Mouse (Mus musculus) hindbrain, embryonic 13.5 days (tissue): ENCODE results near the gene Hoxa1. TPM values are rescaled to one million over a fixed set of nuclear protein-coding genes. Genes with fewer than 3 reads are reported as not detected.

Experiments
- ATAC-seq: fragments of 200-750 bp; cut with Nextera tagmentation; 2 replicates; pipeline ENCODE4 v1.8.0; 2017; ENCODE audit warnings: moderate TSS enrichment; ENCODE audit not compliant: low FRiP score
- H3K27ac ChIP-seq: fragments of 300-500 bp; sonication (generic); 2 replicates; pipeline ENCODE4 v1.5.1; 2015; ENCODE audit warnings: inconsistent platforms, mild to moderate bottlenecking, moderate library complexity
- H3K27me3 ChIP-seq: fragments of 300-500 bp; sonication (generic); 2 replicates; pipeline ENCODE4 v1.6.1; 2015; ENCODE audit warnings: mild to moderate bottlenecking, inconsistent platforms
- H3K36me3 ChIP-seq: fragments of 300-500 bp; sonication (generic); 2 replicates; pipeline ENCODE4 v1.6.1; 2015; ENCODE audit warnings: mild to moderate bottlenecking, inconsistent platforms
- H3K4me1 ChIP-seq: fragments of 300-500 bp; sonication (generic); replicated peaks from 2 replicates; pipeline ENCODE4 v1.6.1; 2015; ENCODE audit warnings: inconsistent platforms
- H3K4me2 ChIP-seq: fragments of 300-500 bp; sonication (generic); 2 replicates; pipeline ENCODE4 v1.6.1; 2015; ENCODE audit warnings: inconsistent platforms, mild to moderate bottlenecking, moderate library complexity
- H3K4me3 ChIP-seq: fragments of 300-500 bp; sonication (generic); 2 replicates; pipeline ENCODE4 v1.5.1; 2015; ENCODE audit warnings: mild to moderate bottlenecking, inconsistent platforms
- H3K9ac ChIP-seq: fragments of 300-500 bp; sonication (generic); 2 replicates; pipeline ENCODE4 v1.6.1; 2015; ENCODE audit warnings: mild to moderate bottlenecking, inconsistent platforms
- H3K9me3 ChIP-seq: fragments of 300-500 bp; sonication (generic); 2 replicates; pipeline ENCODE4 v1.6.1; 2016; ENCODE audit warnings: inconsistent platforms
- WGBS: fragments of 180-500 bp; shearing (Covaris S2); methylation state at CpG from one replicate; pipeline ENCODE4 v1.1.7; 2015; 5-methylcytosine and 5-hydroxymethylcytosine counted together
- polyA plus RNA-seq: library from polyadenylated mRNA; unstranded; fragments of >200 nt; fragmentation: Nextera tagmentation; extraction: Ambion mirVana; gene quantifications from 2 replicates; pipeline ENCODE4 v1.2.1, GENCODE M21; 2015

The Hoxa1 gene
- polyA plus RNA-seq, 1 experiment from 2014 or later, result 2.0 TPM

GRCm38 (mm10) chr6:52160511-52161335, 2.6 kb upstream of the Hoxa1 start:
- Histone ChIP-seq H3K9me3 (no peaks in the 10 kb centered on the region), H3K4me3 (peak overlapping the region; percentile 70), H3K36me3 (no peaks in the 10 kb centered on the region), H3K4me2 (peak overlapping the region; percentile 88), H3K9ac (peak overlapping the region; percentile 91), H3K27ac (peak overlapping the region; percentile 96), H3K4me1 (peaks cover 38% of the 10 kb centered on the region), H3K27me3 (peaks cover 41% of the 10 kb centered on the region)
- 2% methylated on average over 30 of the region's 30 CpGs for WGBS
- ATAC-seq, result no peak

DNA sequence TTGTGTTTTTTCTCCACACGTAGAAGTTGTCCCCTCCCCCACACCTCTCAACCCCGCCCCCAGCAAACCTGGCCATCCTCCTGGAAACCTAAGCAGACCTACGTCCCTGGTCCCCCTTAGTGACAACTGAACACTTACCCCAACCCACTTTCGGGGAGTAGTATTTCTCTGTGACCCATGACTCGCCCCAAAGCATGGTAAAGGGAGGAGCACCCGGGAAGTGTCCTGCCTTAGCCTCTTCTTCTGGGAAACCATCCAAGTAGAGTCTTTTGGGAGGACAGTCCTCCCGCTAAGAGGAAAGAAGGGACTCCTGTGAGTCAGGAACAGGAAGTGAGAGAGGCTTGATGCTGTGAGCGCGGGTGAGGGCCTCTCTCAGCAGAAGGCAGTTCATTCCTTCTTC, 1.9 kb upstream of the Hoxa1 start:
- no peaks in the 10 kb centered on the region for H3K36me3 ChIP-seq
- peaks cover 47% of the 10 kb centered on the region for H3K27me3 ChIP-seq
- peak overlapping the region; percentile 96 for H3K27ac ChIP-seq
- no peaks in the 10 kb centered on the region for H3K9me3 ChIP-seq
- peaks cover 35% of the 10 kb centered on the region for H3K4me1 ChIP-seq
- H3K9ac ChIP-seq, result peak overlapping the region; percentile 91
- no peak for ATAC-seq
- peak overlapping the region; percentile 88 for H3K4me2 ChIP-seq
- WGBS, result 1% methylated on average over 9 of the region's 9 CpGs
- H3K4me3 ChIP-seq, result peak overlapping the region; percentile 70

GRCm38 (mm10) chr6:52159164-52159761, 1.1 kb upstream of the Hoxa1 start:
- peak overlapping the region; percentile 88 for H3K4me2 ChIP-seq
- no peaks in the 10 kb centered on the region for H3K36me3 ChIP-seq
- peaks cover 55% of the 10 kb centered on the region for H3K27me3 ChIP-seq
- peaks cover 35% of the 10 kb centered on the region for H3K4me1 ChIP-seq
- peak overlapping the region; percentile 70 for H3K4me3 ChIP-seq
- no peak; the same call in 1 of the 2 replicates for ATAC-seq
- H3K27ac ChIP-seq, result peak overlapping the region; percentile 96
- peak overlapping the region; percentile 91 for H3K9ac ChIP-seq
- 2% methylated on average over 12 of the region's 12 CpGs for WGBS
- no peaks in the 10 kb centered on the region for H3K9me3 ChIP-seq

DNA sequence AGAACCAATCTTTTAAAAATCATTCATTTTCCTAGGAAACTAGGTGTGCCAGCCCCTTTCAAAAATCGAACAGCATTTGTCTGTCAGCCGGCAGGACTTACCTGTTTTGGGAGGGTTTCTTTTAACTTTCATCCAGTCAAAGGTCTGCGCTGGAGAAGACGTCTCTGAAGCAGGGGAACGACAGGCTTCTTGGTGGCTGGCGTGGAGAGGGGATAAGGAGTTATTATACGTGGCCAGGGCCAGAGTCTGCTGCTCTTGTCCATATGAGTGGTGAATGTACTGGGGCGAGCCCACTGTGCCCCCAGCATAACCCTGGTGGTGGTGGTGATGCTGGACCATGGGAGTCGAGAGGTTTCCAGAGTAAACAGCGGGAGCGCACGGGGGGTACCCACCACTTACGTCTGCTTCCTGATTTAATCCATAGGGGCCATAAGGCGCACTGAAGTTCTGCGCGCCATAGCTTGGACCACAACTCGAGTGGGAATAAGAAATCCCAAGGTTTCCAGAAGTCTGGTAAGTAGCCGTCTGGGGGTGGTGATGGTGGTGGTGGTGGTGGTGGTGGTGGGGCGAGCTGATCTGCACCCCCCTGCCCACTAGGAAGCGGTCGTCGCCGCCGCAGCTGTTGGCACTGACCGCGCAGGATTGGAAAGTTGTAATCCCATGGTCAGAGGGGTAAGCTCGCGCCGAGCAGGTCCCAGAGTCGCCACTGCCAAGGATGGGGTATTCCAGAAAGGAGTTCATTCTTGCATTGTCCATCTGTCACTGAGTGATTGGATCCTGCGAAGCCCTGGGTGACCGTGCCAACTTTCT, 446 bp downstream of the Hoxa1 start:
- WGBS, result under 1% methylated on average over 32 of the region's 32 CpGs
- peak; percentile 6 for ATAC-seq
- Histone ChIP-seq H3K9ac (peak overlapping the region; percentile 91), H3K9me3 (no peaks in the 10 kb centered on the region), H3K4me1 (peaks cover 36% of the 10 kb centered on the region), H3K27me3 (peaks cover 62% of the 10 kb centered on the region), H3K4me2 (peak overlapping the region; percentile 88), H3K27ac (no peak overlapping the region; the same call in 1 of the 2 replicates), H3K4me3 (peak overlapping the region; percentile 70), H3K36me3 (no peaks in the 10 kb centered on the region)

- ATAC-seq, result no peak
- Histone ChIP-seq H3K9ac (peak overlapping the region; percentile 43; the same call in 1 of the 2 replicates), H3K9me3 (no peaks in the 10 kb centered on the region), H3K4me2 (peak overlapping the region; percentile 88), H3K4me3 (peak overlapping the region; percentile 70), H3K36me3 (no peaks in the 10 kb centered on the region), H3K4me1 (peaks cover 42% of the 10 kb centered on the region), H3K27ac (no peak overlapping the region), H3K27me3 (peaks cover 71% of the 10 kb centered on the region)
- 3% methylated on average over 20 of the region's 20 CpGs for WGBS
Measured at GRCm38 (mm10) chr6:52156551-52157200, 1.4 kb downstream of the Hoxa1 start.

GRCm38 (mm10) chr6:52155471-52155870, 2.6 kb downstream of the Hoxa1 start:
- no peak overlapping the region for H3K4me2 ChIP-seq
- WGBS, result 47% methylated on average over 3 of the region's 3 CpGs
- H3K9ac ChIP-seq, result no peak overlapping the region
- no peaks in the 10 kb centered on the region for H3K36me3 ChIP-seq
- ATAC-seq, result no peak
- peaks cover 39% of the 10 kb centered on the region for H3K4me1 ChIP-seq
- H3K4me3 ChIP-seq, result no peak overlapping the region
- H3K27ac ChIP-seq, result no peak overlapping the region
- peaks cover 79% of the 10 kb centered on the region for H3K27me3 ChIP-seq
- H3K9me3 ChIP-seq, result no peaks in the 10 kb centered on the region

DNA sequence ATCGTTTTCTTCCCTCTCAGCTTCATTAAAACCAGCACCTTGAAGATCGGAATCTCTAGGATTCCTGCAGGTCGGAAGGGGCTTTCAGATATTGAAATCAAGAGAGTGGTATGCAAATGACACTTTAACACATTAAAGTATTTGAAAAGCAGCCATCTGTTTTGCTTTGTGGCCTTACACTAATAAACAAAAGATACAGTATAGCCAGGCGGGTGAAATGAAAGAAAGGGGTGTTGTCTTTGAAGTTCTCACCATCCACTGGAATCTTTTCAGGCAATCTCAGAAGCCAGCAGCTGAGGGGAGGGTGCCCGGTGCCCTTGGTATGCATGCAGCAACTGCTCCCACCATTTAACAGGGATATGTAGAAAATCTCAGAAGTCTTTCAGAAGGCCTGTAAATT, 4.1 kb downstream of the Hoxa1 start:
- H3K4me1 ChIP-seq, result peaks cover 25% of the 10 kb centered on the region
- H3K4me3 ChIP-seq, result no peak overlapping the region
- no peak overlapping the region for H3K9ac ChIP-seq
- H3K9me3 ChIP-seq, result no peaks in the 10 kb centered on the region
- WGBS, result 9% methylated on average over 5 of the region's 5 CpGs
- no peak for ATAC-seq
- H3K27me3 ChIP-seq, result peaks cover 81% of the 10 kb centered on the region
- H3K27ac ChIP-seq, result no peak overlapping the region
- no peaks in the 10 kb centered on the region for H3K36me3 ChIP-seq
- no peak overlapping the region for H3K4me2 ChIP-seq

DNA sequence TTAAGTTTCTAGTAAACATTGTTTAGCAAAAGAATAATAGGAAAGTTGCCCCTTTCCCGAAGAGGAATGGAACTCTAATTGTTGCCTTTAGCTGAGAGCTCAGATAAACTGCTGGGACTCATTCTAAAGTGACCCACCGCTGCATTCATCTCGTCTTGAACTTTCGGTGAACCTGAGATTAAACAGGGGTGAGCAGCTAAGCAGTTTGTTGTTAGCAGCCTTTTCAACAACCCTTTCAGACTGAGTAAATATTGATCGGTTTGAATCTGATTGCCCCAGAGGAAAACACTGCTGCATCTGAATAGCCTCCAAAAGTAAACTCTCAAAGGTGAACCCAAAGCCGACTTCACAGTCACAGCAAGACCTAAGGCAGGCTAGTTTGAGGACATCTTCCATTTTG, 4.8 kb downstream of the Hoxa1 start:
- Histone ChIP-seq H3K27me3 (peaks cover 85% of the 10 kb centered on the region), H3K27ac (no peak overlapping the region), H3K4me2 (no peak overlapping the region), H3K9ac (no peak overlapping the region), H3K9me3 (no peaks in the 10 kb centered on the region), H3K4me3 (no peak overlapping the region), H3K4me1 (peaks cover 23% of the 10 kb centered on the region), H3K36me3 (no peaks in the 10 kb centered on the region)
- ATAC-seq, result no peak
- 2% methylated on average over 6 of the region's 6 CpGs for WGBS

GRCm38 (mm10) chr6:52152226-52153193, 5.6 kb downstream of the Hoxa1 start:
- ATAC-seq, result no peak
- Histone ChIP-seq H3K9ac (no peak overlapping the region), H3K9me3 (no peaks in the 10 kb centered on the region), H3K36me3 (no peaks in the 10 kb centered on the region), H3K4me1 (peaks cover 17% of the 10 kb centered on the region), H3K27me3 (peaks cover 87% of the 10 kb centered on the region), H3K4me3 (no peak overlapping the region), H3K4me2 (no peak overlapping the region), H3K27ac (no peak overlapping the region)
- 7% methylated on average over 16 of the region's 16 CpGs for WGBS

GRCm38 (mm10) chr6:52151571-52151970, 6.5 kb downstream of the Hoxa1 start:
- Histone ChIP-seq H3K27ac (no peak overlapping the region), H3K4me1 (peaks cover 10% of the 10 kb centered on the region; the same call in 1 of the 2 replicates), H3K9ac (no peak overlapping the region), H3K9me3 (no peaks in the 10 kb centered on the region), H3K4me2 (no peak overlapping the region), H3K27me3 (peaks cover 87% of the 10 kb centered on the region), H3K36me3 (no peaks in the 10 kb centered on the region), H3K4me3 (no peak overlapping the region)
- no peak for ATAC-seq
- 21% methylated on average over 4 of the region's 4 CpGs for WGBS

DNA sequence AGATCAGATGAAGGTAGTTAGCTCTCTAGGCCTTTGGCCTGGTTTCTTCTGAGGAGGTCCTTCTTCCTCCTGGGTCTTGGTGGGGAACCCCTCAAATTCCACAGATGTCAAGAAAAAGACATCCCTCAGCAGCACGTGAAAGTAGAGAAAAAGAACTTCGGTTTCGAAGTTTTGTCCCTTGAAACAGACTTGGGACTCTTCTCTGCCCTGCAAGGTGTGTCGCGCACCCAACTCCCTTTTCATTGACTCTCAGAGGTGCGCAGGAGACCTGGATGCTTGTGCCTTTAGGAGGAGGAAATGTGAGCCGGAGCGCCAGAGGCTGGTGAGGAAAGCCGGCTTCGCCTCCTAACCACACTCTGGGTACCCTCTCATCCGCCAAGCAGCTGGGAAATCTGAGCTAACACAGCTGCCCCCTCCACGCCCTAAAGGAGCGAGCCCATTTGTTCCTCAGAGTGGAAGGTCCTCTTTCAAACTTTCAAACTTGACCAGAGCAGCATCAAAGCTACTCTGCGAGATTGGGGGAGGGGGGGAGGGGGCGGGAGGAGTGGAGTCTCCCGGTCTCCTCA, 7.6 kb downstream of the Hoxa1 start:
- Histone ChIP-seq H3K9me3 (no peaks in the 10 kb centered on the region), H3K4me3 (no peak overlapping the region), H3K27me3 (peaks cover 80% of the 10 kb centered on the region), H3K9ac (no peak overlapping the region), H3K4me2 (no peak overlapping the region), H3K27ac (no peak overlapping the region), H3K36me3 (no peaks in the 10 kb centered on the region), H3K4me1 (peaks cover 8% of the 10 kb centered on the region; the same call in 1 of the 2 replicates)
- no peak for ATAC-seq
- WGBS, result 5% methylated on average over 16 of the region's 16 CpGs
